Mouse (Mus musculus) heart, embryonic 10.5 days (tissue): ENCODE data around the gene Ascl1. TPM values are rescaled to one million over a fixed set of nuclear protein-coding genes. Genes with fewer than 3 reads are reported as not detected.
A peak's percentile ranks its signal among the peaks of the same experiment; 100 is the strongest.

Experiments used
- DNase-seq: peaks from one replicate; pipeline ENCODE4 v3.0.0-alpha.2; 2017; ENCODE audit warnings: low spot score
- H3K27ac ChIP-seq: fragments of 300-500 bp; sonication (generic); 2 replicates; pipeline ENCODE4 v1.5.1; 2016; ENCODE audit warnings: mild to moderate bottlenecking
- H3K27me3 ChIP-seq: fragments of 300-500 bp; sonication (generic); 2 replicates; pipeline ENCODE4 v1.6.1; 2016; ENCODE audit warnings: mild to moderate bottlenecking; ENCODE audit not compliant: poor library complexity, insufficient read depth, severe bottlenecking
- H3K36me3 ChIP-seq: fragments of 300-500 bp; sonication (generic); 2 replicates; pipeline ENCODE4 v1.6.1; 2016; ENCODE audit warnings: mild to moderate bottlenecking, moderate library complexity
- H3K4me1 ChIP-seq: fragments of 300-500 bp; sonication (generic); 2 replicates; pipeline ENCODE4 v1.6.1; 2016; ENCODE audit warnings: mild to moderate bottlenecking
- H3K4me3 ChIP-seq: fragments of 300-500 bp; sonication (generic); 2 replicates; pipeline ENCODE4 v1.5.1; 2016; ENCODE audit warnings: mild to moderate bottlenecking, moderate library complexity
- H3K9me3 ChIP-seq: fragments of 300-500 bp; sonication (generic); 2 replicates; pipeline ENCODE4 v1.6.1; 2016; ENCODE audit warnings: mild to moderate bottlenecking, moderate library complexity
- WGBS: fragments of 180-500 bp; shearing (Covaris S2); methylation state at CpG from one replicate; pipeline ENCODE4 v1.1.7; 2016; 5-methylcytosine and 5-hydroxymethylcytosine counted together
- polyA plus RNA-seq: library from polyadenylated mRNA; unstranded; fragments of >200 nt; fragmentation: Nextera tagmentation; extraction: Ambion mirVana; gene quantifications from 2 replicates; pipeline ENCODE4 v1.2.1, GENCODE M21; 2016

Ascl1 gene
- 0.92 TPM in 1 of 2 replicates, not detected in the other for polyA plus RNA-seq

- under 1% methylated on average over 31 of the region's 34 CpGs for WGBS
These were observed at the start of gene Ascl1 for GRCm38 (mm10) chr10:87493576-87493975. TSS of gene Ascl1 (minus strand) at chr10:87493660.

GRCm38 (mm10) chr10:87534172-87534571, 40.7 kb upstream of the Ascl1 start:
- H3K4me3 ChIP-seq: no peak overlapping the region
- no peaks in the 10 kb centered on the region for H3K9me3 ChIP-seq
- no peaks in the 10 kb centered on the region for H3K4me1 ChIP-seq
- WGBS: 76% methylated on average over 1 of the region's 1 CpGs
- H3K27ac ChIP-seq: no peak overlapping the region
- DNase-seq: no peak
- no peaks in the 10 kb centered on the region for H3K27me3 ChIP-seq
- H3K36me3 ChIP-seq: no peaks in the 10 kb centered on the region

More at GRCm38 (mm10) chr10:87493576-87493975, at the start of gene Ascl1:
- no peak for DNase-seq
- Histone ChIP-seq H3K36me3 (no peaks in the 10 kb centered on the region), H3K9me3 (no peaks in the 10 kb centered on the region), H3K4me1 (peaks cover 19% of the 10 kb centered on the region), H3K4me3 (peak within 1 kb of the TSS; percentile 70), H3K27me3 (peaks cover 96% of the 10 kb centered on the region), H3K27ac (no peak within 1 kb of the TSS)

- Histone ChIP-seq H3K4me3 (no peak within 1 kb of the TSS), H3K36me3 (no peaks in the 10 kb centered on the region), H3K9me3 (no peaks in the 10 kb centered on the region), H3K4me1 (no peaks in the 10 kb centered on the region), H3K27me3 (no peaks in the 10 kb centered on the region), H3K27ac (no peak within 1 kb of the TSS)
- WGBS: 75% methylated on average over 5 of the region's 5 CpGs
- no peak for DNase-seq
These were observed 28.2 kb upstream of the Ascl1 start, which contains the start of gene Pah for GRCm38 (mm10) chr10:87521646-87522045. TSS of gene Pah (plus strand) at chr10:87521795.

- no peak for DNase-seq
- Histone ChIP-seq H3K36me3 (no peaks in the 10 kb centered on the region), H3K4me1 (no peaks in the 10 kb centered on the region), H3K4me3 (no peak overlapping the region), H3K27ac (no peak overlapping the region), H3K9me3 (no peaks in the 10 kb centered on the region), H3K27me3 (no peaks in the 10 kb centered on the region)
- 66% methylated on average over 4 of the region's 4 CpGs for WGBS
These were observed 27.1 kb upstream of the Ascl1 start for GRCm38 (mm10) chr10:87520401-87521116.

GRCm38 (mm10) chr10:87518585-87518984, 25.1 kb upstream of the Ascl1 start:
- 74% methylated on average over 2 of the region's 2 CpGs for WGBS

GRCm38 (mm10) chr10:87513052-87513451, 19.6 kb upstream of the Ascl1 start:
- H3K27ac ChIP-seq: no peak overlapping the region
- no peaks in the 10 kb centered on the region for H3K4me1 ChIP-seq
- no peaks in the 10 kb centered on the region for H3K9me3 ChIP-seq
- H3K27me3 ChIP-seq: no peaks in the 10 kb centered on the region
- DNase-seq: no peak
- H3K4me3 ChIP-seq: no peak overlapping the region
- H3K36me3 ChIP-seq: no peaks in the 10 kb centered on the region

More at GRCm38 (mm10) chr10:87518585-87518984, 25.1 kb upstream of the Ascl1 start:
- Histone ChIP-seq H3K9me3 (no peaks in the 10 kb centered on the region), H3K27me3 (no peaks in the 10 kb centered on the region), H3K27ac (no peak overlapping the region), H3K4me1 (no peaks in the 10 kb centered on the region), H3K36me3 (no peaks in the 10 kb centered on the region), H3K4me3 (no peak overlapping the region)
- no peak for DNase-seq

- Histone ChIP-seq H3K4me3 (no peak overlapping the region), H3K27me3 (peaks cover 3% of the 10 kb centered on the region; the same call in 1 of the 2 replicates), H3K9me3 (no peaks in the 10 kb centered on the region), H3K27ac (no peak overlapping the region), H3K4me1 (no peaks in the 10 kb centered on the region), H3K36me3 (no peaks in the 10 kb centered on the region)
- 83% methylated on average over 4 of the region's 4 CpGs for WGBS
- no peak for DNase-seq
These were observed 15.1 kb upstream of the Ascl1 start for GRCm38 (mm10) chr10:87508581-87508980.

- Histone ChIP-seq H3K27ac (no peak overlapping the region), H3K4me3 (no peak overlapping the region), H3K9me3 (no peaks in the 10 kb centered on the region), H3K27me3 (peaks cover 49% of the 10 kb centered on the region), H3K36me3 (no peaks in the 10 kb centered on the region), H3K4me1 (no peaks in the 10 kb centered on the region)
- 3% methylated on average over 10 of the region's 10 CpGs for WGBS
- DNase-seq: peak; percentile 55
These were observed 10.5 kb upstream of the Ascl1 start for GRCm38 (mm10) chr10:87503946-87504345.

GRCm38 (mm10) chr10:87502283-87502682, 8.8 kb upstream of the Ascl1 start:
- Histone ChIP-seq H3K4me3 (no peak overlapping the region), H3K9me3 (no peaks in the 10 kb centered on the region), H3K36me3 (no peaks in the 10 kb centered on the region), H3K27me3 (peaks cover 63% of the 10 kb centered on the region), H3K4me1 (no peaks in the 10 kb centered on the region), H3K27ac (no peak overlapping the region)
- DNase-seq: no peak
- 22% methylated on average over 5 of the region's 5 CpGs for WGBS

- no peak overlapping the region for H3K27ac ChIP-seq
- H3K27me3 ChIP-seq: peaks cover 69% of the 10 kb centered on the region
- no peaks in the 10 kb centered on the region for H3K36me3 ChIP-seq
- no peak overlapping the region for H3K4me3 ChIP-seq
- WGBS: 25% methylated on average over 7 of the region's 7 CpGs
- H3K4me1 ChIP-seq: no peaks in the 10 kb centered on the region
- H3K9me3 ChIP-seq: no peaks in the 10 kb centered on the region
- no peak for DNase-seq
These were observed 8.2 kb upstream of the Ascl1 start for GRCm38 (mm10) chr10:87501659-87502042.

- Histone ChIP-seq H3K27me3 (peaks cover 75% of the 10 kb centered on the region), H3K4me1 (no peaks in the 10 kb centered on the region), H3K9me3 (no peaks in the 10 kb centered on the region), H3K4me3 (no peak overlapping the region), H3K27ac (no peak overlapping the region), H3K36me3 (no peaks in the 10 kb centered on the region)
- DNase-seq: no peak
- WGBS: 29% methylated on average over 20 of the region's 20 CpGs
These were observed 7.6 kb upstream of the Ascl1 start for GRCm38 (mm10) chr10:87500926-87501658.

- H3K9me3 ChIP-seq: no peaks in the 10 kb centered on the region
These were observed 3.6 kb upstream of the Ascl1 start for GRCm38 (mm10) chr10:87497056-87497455.

GRCm38 (mm10) chr10:87494596-87494995, 1.1 kb upstream of the Ascl1 start:
- Histone ChIP-seq H3K36me3 (no peaks in the 10 kb centered on the region), H3K4me3 (peak overlapping the region; percentile 70), H3K4me1 (peaks cover 19% of the 10 kb centered on the region), H3K9me3 (no peaks in the 10 kb centered on the region), H3K27ac (no peak overlapping the region), H3K27me3 (peaks cover 96% of the 10 kb centered on the region)
- DNase-seq: peak; percentile 58
- WGBS: under 1% methylated on average over 18 of the region's 18 CpGs

More at GRCm38 (mm10) chr10:87497056-87497455, 3.6 kb upstream of the Ascl1 start:
- H3K4me3 ChIP-seq: no peak overlapping the region
- peak; percentile 51 for DNase-seq
- peaks cover 97% of the 10 kb centered on the region for H3K27me3 ChIP-seq
- WGBS: 81% methylated on average over 2 of the region's 2 CpGs
- peaks cover 19% of the 10 kb centered on the region for H3K4me1 ChIP-seq
- no peak overlapping the region for H3K27ac ChIP-seq
- H3K36me3 ChIP-seq: no peaks in the 10 kb centered on the region
